Mouse (Mus musculus): ENCODE results near the gene Dgka. TPM values are rescaled to one million over a fixed set of nuclear protein-coding genes. Genes with fewer than 3 reads are reported as not detected.
A peak's percentile ranks its signal among the peaks of the same experiment; 100 is the strongest.

Dgka gene
- 17.4 and 24.5 TPM in 2 replicates for polyA plus RNA-seq (2012; rRNA removed)

DNA sequence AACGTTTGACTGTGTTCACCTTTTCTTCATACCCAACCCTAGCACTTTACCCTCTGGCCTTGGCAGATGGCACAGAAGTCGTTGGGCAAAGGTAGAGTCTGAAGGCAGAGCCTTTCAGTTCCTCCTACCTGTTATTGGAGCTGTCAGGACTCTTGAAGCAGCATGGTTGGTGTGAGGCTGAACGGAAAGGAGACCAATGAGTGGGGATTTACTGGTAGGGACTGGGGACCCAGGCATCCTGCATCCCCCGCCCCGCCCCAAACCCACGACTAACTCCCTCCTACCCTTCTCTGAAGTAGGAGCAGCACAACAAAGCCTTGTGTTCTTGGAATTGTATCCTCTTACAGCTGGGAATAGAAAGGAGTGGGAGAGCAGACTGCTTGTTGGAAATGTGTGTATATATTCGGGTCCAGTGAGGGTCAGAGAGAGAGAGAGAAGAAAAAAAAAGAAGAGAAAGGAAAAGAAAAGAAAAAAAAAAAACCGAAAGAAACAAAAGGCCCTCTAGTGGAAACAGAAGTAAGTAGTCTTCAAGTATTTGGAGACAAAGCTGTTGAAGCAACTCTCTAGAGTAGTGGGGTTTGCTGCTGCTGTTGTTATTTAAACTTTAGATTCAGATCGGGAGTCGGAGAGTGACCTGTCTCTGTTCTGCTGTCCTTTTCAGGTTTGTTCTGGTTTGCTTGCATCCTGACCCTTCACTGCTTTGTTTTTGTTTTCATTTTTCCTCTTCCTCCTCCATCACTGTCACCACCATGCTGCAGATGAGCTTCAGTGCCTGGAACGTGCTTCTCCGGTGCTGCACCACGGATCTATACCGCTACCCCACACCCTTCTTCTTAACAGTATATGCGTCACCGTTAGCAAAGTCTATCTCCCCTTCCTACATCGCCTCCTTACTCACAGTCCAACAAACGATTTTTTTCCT, at the start of gene Dgka:
Dgka (minus strand) TSS at position 176 of the 922 bp plus-strand sequence.
- peak; percentile 65 for DNase-seq
- 28% methylated on average over 18 of the region's 18 CpGs for WGBS
- Histone ChIP-seq H3K27me3 (replicated peaks; ENCODE audit: control insufficient read depth, insufficient read depth, low read length) (no peaks in the 10 kb centered on the region), H3K27ac (ENCODE audit: insufficient read depth, low read depth, low read length) (peak within 1 kb of the TSS; percentile 62), H3K4me1 (ENCODE audit: control insufficient read depth, insufficient read depth, low read length) (peaks cover 11% of the 10 kb centered on the region; the same call in 1 of the 2 replicates), H3K4me3 (ENCODE audit: insufficient read depth, low read depth, low read length) (peak within 1 kb of the TSS; percentile 77), H3K36me3 (ENCODE audit: control insufficient read depth, insufficient read depth, low read length) (no peaks in the 10 kb centered on the region)
- TF ChIP-seq CTCF (conservative IDR thresholded peaks at IDR 0.05; ENCODE audit: insufficient read depth, insufficient read length, low read depth, low read length) (no peak), POLR2A (IDR thresholded peaks at IDR 0.05; ENCODE audit: low read depth, low read length) (no peak)

DNA sequence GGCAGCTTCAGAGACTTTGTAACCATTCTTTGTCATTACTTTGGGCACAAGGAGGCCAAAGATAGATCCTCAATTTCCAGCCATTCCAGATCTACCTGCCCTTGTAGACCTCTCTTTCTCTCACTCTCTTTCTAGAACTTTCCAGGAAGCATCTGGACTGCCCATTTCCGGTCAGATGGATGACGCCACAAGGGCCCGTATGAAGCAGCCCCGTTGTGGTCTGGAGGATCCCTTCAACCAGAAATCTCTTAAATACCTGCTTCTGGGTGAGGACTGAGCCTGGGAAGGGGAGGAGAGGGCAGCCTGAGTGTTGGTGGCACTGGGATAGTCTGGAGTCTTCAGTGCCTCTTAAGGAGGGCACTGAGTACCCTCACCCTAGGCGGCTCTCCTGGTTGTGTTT, 49.7 kb upstream of the Dgka start:
- no peaks in the 10 kb centered on the region for H3K27me3 ChIP-seq (replicated peaks; ENCODE audit: control insufficient read depth, insufficient read depth, low read length)
- H3K4me1 ChIP-seq (ENCODE audit: control insufficient read depth, insufficient read depth, low read length) = no peaks in the 10 kb centered on the region
- no peaks in the 10 kb centered on the region for H3K36me3 ChIP-seq (ENCODE audit: control insufficient read depth, insufficient read depth, low read length)
- 83% methylated on average over 5 of the region's 5 CpGs for WGBS
- TF ChIP-seq CTCF (conservative IDR thresholded peaks at IDR 0.05; ENCODE audit: insufficient read depth, insufficient read length, low read depth, low read length) (no peak), POLR2A (IDR thresholded peaks at IDR 0.05; ENCODE audit: low read depth, low read length) (no peak)
- no peak overlapping the region for H3K27ac ChIP-seq (ENCODE audit: insufficient read depth, low read depth, low read length)
- H3K4me3 ChIP-seq (ENCODE audit: insufficient read depth, low read depth, low read length) = no peak overlapping the region
- DNase-seq = no peak

DNA sequence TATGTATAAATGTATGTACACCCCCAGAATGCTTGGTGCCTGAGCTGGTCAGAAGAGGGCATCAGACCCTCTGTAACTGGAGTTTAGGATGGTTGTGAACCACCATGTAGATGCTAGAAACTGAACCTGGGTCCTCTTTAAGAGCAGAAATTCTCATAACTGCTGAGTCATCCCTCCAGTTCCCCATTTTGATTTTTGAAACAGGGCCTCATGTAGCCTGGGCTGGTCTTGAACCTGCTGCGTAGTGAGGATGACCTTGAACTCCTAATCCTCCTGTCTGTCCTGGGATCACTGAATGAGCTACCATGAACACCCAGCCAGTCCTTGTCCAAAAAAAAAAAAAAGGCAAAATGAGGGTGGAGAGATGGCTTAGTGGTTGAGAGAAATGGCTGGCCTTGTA, 48.6 kb upstream of the Dgka start:
- Histone ChIP-seq H3K27me3 (replicated peaks; ENCODE audit: control insufficient read depth, insufficient read depth, low read length) (no peaks in the 10 kb centered on the region), H3K27ac (ENCODE audit: insufficient read depth, low read depth, low read length) (no peak overlapping the region), H3K4me1 (ENCODE audit: control insufficient read depth, insufficient read depth, low read length) (no peaks in the 10 kb centered on the region), H3K36me3 (ENCODE audit: control insufficient read depth, insufficient read depth, low read length) (no peaks in the 10 kb centered on the region), H3K4me3 (ENCODE audit: insufficient read depth, low read depth, low read length) (no peak overlapping the region)
- TF ChIP-seq POLR2A (IDR thresholded peaks at IDR 0.05; ENCODE audit: low read depth, low read length) (no peak), CTCF (conservative IDR thresholded peaks at IDR 0.05; ENCODE audit: insufficient read depth, insufficient read length, low read depth, low read length) (no peak)
- 97% methylated on average over 1 of the region's 1 CpGs for WGBS
- DNase-seq = no peak

DNA sequence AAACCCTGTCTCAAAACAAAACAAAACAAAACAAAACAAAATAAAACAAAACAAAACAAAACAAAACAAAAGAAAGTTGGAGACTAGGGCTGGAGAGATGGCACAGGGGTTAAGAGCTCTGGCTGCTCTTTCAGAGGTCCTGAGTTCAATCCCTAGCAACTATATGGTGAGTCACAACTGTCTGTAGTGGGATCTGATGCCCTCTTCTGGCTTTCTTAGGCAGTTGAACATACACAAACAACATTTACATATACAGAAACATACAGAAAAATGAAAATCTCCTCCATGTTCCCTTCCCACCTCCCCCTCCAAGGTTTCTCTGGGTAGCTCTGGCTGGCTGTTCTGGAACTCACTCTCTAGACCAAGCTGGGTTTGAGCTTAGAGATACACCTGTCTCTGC, 47.4 kb upstream of the Dgka start:
- no peak for TF ChIP-seq POLR2A (IDR thresholded peaks at IDR 0.05; ENCODE audit: low read depth, low read length)
- no peak for TF ChIP-seq CTCF (conservative IDR thresholded peaks at IDR 0.05; ENCODE audit: insufficient read depth, insufficient read length, low read depth, low read length)
- H3K4me1 ChIP-seq (ENCODE audit: control insufficient read depth, insufficient read depth, low read length) = no peaks in the 10 kb centered on the region
- H3K36me3 ChIP-seq (ENCODE audit: control insufficient read depth, insufficient read depth, low read length) = no peaks in the 10 kb centered on the region
- no peak overlapping the region for H3K4me3 ChIP-seq (ENCODE audit: insufficient read depth, low read depth, low read length)
- no peaks in the 10 kb centered on the region for H3K27me3 ChIP-seq (replicated peaks; ENCODE audit: control insufficient read depth, insufficient read depth, low read length)
- no peak for DNase-seq
- no peak overlapping the region for H3K27ac ChIP-seq (ENCODE audit: insufficient read depth, low read depth, low read length)

DNA sequence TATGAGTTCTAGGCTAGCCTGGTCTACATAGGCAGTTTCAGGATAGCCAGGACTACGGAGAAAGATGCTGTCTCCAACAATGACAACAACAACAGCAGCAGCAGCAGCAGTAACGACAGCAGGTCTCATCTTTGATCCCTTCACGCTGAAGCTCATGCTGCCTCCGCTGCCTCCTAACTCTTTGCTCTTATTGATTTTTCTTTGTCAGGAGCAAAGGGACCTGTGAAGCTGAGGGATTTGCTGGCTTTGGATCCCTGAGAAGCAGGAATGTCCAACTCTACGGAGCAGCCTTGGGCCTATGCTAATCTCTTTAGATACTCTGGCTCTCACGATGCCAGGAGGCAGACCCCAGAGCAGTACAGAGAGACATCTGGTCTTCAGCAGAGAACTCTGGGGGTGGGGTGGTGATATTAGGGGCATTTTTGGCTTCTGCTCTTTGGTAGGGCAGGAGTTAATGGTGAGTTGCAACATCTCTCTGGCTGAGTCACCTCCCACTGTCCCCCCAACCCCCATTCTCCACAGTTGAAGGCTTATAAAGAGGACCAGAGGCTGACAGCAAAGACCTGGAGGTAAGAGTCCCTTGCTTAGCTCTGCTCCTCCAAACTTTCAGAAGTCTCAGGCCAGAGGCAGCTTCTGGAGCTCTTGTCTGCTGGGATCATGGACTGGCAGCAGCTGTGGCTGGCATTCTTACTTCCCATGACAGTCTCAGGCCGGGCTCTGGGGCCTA, 45.9 kb upstream of the Dgka start, which contains the start of gene Mmp19:
Mmp19 (plus strand) TSS at position 513 of the 727 bp plus-strand sequence.
- no peaks in the 10 kb centered on the region for H3K27me3 ChIP-seq (replicated peaks; ENCODE audit: control insufficient read depth, insufficient read depth, low read length)
- WGBS = 78% methylated on average over 7 of the region's 7 CpGs
- no peak within 1 kb of the TSS for H3K27ac ChIP-seq (ENCODE audit: insufficient read depth, low read depth, low read length)
- H3K4me3 ChIP-seq (ENCODE audit: insufficient read depth, low read depth, low read length) = no peak within 1 kb of the TSS; the same call in 1 of the 2 replicates
- DNase-seq = no peak
- no peaks in the 10 kb centered on the region for H3K36me3 ChIP-seq (ENCODE audit: control insufficient read depth, insufficient read depth, low read length)
- no peak for TF ChIP-seq POLR2A (IDR thresholded peaks at IDR 0.05; ENCODE audit: low read depth, low read length)
- TF ChIP-seq CTCF (conservative IDR thresholded peaks at IDR 0.05; ENCODE audit: insufficient read depth, insufficient read length, low read depth, low read length) = no peak
- H3K4me1 ChIP-seq (ENCODE audit: control insufficient read depth, insufficient read depth, low read length) = no peaks in the 10 kb centered on the region

DNA sequence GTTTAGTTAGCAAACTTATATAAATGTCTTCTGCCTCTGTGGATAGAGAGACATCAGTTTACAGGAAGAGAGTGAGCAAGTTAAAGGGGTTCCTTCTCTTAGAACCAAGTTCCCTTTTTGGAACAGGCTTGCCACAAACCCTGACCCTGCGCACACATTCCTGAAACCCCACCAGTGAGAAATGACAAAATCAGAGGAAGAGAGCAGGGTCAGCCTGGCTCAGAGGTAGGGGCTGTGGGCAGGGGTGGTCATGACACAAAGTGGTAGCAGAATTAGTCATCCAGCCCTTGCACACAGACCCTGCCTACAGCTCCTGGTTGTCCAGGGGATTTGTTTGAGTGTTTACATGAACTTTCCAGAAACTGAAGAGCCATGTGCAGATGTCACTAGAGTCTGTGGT, 35.5 kb upstream of the Dgka start:
- TF ChIP-seq CTCF (conservative IDR thresholded peaks at IDR 0.05; ENCODE audit: insufficient read depth, insufficient read length, low read depth, low read length) (no peak), POLR2A (IDR thresholded peaks at IDR 0.05; ENCODE audit: low read depth, low read length) (no peak)
- H3K27ac ChIP-seq (ENCODE audit: insufficient read depth, low read depth, low read length) = no peak overlapping the region
- no peak overlapping the region for H3K4me3 ChIP-seq (ENCODE audit: insufficient read depth, low read depth, low read length)
- H3K27me3 ChIP-seq (replicated peaks; ENCODE audit: control insufficient read depth, insufficient read depth, low read length) = no peaks in the 10 kb centered on the region
- 94% methylated on average over 1 of the region's 1 CpGs for WGBS
- peaks cover 3% of the 10 kb centered on the region; the same call in 1 of the 2 replicates for H3K4me1 ChIP-seq (ENCODE audit: control insufficient read depth, insufficient read depth, low read length)
- no peak for DNase-seq
- H3K36me3 ChIP-seq (ENCODE audit: control insufficient read depth, insufficient read depth, low read length) = no peaks in the 10 kb centered on the region
